Mouse (Mus musculus): ENCODE results near the gene Ccr10. TPM values are rescaled to one million over a fixed set of nuclear protein-coding genes. Genes with fewer than 3 reads are reported as not detected.

The Ccr10 gene
- polyA plus RNA-seq (2017; shearing (Covaris generic)), result 1 to 10 TPM in 1 of 2 experiments, under 1 TPM in 1; 0.70 to 5.0 TPM

DNA sequence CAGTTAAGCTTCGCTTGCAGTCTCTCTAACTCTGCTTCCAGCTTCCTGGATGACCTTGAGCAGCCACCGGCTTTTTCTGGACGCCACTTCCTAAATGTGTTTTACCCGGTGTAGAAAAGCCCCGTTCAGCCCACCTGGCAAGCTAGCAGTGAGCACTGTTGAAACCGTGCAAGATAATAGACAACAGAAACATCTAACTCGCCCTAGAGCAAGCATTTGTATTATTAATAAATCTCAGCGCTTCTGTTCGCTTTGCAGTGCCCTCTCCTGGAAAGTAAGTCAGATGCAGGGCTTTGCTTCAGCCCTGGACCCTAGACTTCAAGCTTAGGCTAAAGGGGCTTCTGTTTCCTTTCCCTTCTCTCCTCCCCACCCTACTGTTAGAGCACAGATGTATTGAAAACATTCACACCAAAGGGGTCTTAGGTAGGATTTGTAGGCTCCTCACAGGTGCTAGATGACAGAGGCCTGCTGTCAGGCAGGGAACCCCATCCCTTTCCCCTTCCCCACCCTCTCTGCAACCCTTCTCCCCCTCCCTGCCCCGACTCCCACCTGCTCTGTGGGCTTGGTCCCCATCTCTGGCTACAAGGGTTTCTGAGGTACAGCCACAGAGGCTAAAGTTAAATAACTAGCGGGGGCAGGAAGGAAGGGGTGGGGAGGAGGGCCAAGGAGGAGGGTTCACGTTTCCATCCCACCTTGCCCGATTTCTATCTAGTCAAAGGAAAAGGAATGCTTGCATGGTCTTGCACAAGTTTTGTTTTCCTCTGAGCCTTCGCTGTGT, at the start of gene Ccr10:
Gene Ccr10, minus strand, starts transcription at position 593 of the 778 bp plus-strand sequence.

DNA sequence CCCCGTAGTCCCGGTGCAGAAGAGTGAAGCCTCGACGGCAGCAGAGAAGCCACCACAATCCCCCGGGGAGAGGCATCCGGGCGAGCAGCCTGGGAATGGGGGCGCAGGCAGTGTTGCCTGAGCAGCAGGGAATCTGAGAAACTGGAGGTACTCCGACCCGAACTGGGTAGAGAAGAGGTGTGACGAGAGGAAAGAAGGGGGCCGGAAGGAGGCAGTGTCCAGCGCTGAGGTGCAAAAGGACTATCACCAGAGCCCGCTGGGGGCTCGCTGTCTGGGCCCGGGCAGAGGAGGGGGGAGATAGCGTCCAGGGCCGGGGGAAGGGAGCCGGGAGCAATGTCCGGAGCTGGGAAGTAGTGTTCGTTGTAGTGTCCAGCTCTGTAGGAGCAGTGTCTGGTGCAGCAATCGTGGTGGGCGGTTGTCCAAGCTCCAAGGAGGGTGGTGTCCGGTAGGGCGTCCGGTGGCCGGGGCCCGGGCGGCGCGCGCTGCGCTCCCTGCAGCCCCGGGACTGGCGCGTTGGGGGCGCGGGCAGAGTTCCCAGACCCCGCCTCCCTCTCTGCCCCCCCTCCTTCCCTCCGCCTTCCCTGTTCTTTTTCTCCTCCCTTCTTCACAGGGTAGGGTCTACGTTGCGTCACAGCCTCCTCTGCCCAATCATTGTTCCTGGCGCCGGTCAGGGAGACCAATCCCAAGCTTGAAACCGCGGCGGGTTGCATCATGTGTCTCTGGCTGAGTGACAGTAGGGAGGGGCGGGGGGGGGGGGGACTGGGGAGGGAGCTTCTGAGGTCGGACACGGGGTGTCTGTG, 4.2 kb downstream of the Ccr10 start, which contains the start of gene Plekhh3:
Gene Plekhh3, minus strand, starts transcription at position 541 of the 800 bp plus-strand sequence.

DNA sequence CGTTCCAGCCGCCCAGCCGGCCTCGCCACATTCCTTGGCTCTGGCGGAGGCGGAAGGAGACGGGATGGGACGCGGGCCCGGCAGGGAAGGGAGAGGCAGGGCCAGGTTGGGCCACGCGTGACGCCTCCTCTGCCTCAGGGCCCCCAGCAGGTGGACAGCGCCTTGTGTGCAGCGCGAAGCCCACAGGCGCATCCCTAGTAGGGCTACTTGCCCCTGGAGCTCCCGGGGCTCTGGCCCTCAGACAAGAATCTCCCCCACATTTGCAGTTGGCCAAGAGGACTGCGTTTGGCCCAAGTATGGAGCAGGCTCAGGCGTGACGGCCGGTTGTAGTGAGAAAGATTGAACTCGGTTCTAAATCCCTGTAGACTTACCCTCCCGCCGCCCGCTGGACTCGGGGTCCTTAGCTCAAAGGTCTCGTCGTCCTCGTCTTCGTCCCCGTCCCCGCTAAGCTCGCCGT, 4.9 kb downstream of the Ccr10 start, which contains the start of gene Cntnap1:
Gene Cntnap1, plus strand, starts transcription at position 170 of the 457 bp plus-strand sequence.

DNA sequence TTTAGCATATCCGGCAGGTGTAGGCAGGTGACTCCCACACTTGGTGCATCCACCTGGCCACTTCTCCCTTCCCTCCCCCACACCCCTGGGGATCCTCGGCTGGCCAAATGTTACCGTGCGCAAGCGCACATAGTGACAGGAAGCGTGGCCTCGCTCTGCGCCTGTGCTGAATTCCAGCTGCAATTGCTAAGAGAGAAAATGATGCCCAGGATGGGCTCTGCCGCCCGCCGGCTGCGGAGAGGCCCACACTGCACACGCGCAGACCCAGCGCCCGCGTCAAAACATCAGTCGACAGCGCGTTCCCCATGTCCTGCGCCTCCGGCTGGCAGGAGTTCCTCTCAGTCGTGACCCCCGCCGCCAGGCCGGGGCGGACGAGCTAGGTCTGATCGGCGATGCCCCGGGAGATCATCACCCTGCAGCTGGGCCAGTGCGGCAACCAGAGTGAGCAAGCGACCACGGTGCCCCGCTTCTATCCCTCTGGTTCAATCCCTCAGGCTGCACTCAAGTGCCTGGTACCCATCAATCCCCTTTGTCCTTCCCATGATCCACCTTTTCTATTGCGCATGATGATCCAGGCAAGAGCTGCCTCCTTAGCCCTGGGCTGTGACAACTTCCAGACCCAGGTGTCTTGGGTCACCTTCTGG, 19.4 kb downstream of the Ccr10 start, which contains the start of gene Tubg2:
Gene Tubg2, plus strand, starts transcription at position 180 of the 644 bp plus-strand sequence.

Other genes with a start within 250 kb of the Ccr10 start
- 100 to 1,000 TPM; 233 to 234 TPM for gene Stat3, start 235.9 kb downstream of the Ccr10 start, polyA plus RNA-seq (2017; shearing (Covaris generic))
- gene Cavin1, start 204.6 kb downstream of the Ccr10 start, polyA plus RNA-seq (2017; shearing (Covaris generic)), result under 1 TPM; 0.32 to 0.83 TPM
- gene Atp6v0a1, start 166.0 kb downstream of the Ccr10 start, polyA plus RNA-seq (2017; shearing (Covaris generic)), result 1 to 10 TPM; 8.9 to 9.8 TPM
- 10 to 100 TPM; 27.4 to 32.0 TPM for gene Naglu, start 105.4 kb downstream of the Ccr10 start, polyA plus RNA-seq (2017; shearing (Covaris generic))
- 1 to 10 TPM in 1 of 2 experiments, under 1 TPM in 1; 0.39 to 2.9 TPM for gene Hsd17b1, start 97.0 kb downstream of the Ccr10 start, polyA plus RNA-seq (2017; shearing (Covaris generic))
- gene Coasy, start 92.9 kb downstream of the Ccr10 start, polyA plus RNA-seq (2017; shearing (Covaris generic)), result 10 to 100 TPM; 26.6 to 33.3 TPM
- gene Mlx, start 88.2 kb downstream of the Ccr10 start, polyA plus RNA-seq (2017; shearing (Covaris generic)), result 100 to 1,000 TPM in 1 of 2 experiments, 10 to 100 TPM in 1; 81.3 to 127 TPM
- gene Psmc3ip, start 80.0 kb downstream of the Ccr10 start, polyA plus RNA-seq (2017; shearing (Covaris generic)), result 1 to 10 TPM; 6.8 to 8.2 TPM
- 10 to 100 TPM; 68.5 to 73.8 TPM for gene Retreg3, start 55.5 kb downstream of the Ccr10 start, polyA plus RNA-seq (2017; shearing (Covaris generic))
- gene Tubg1, start 55.5 kb downstream of the Ccr10 start, polyA plus RNA-seq (2017; shearing (Covaris generic)), result 10 to 100 TPM; 36.2 to 39.8 TPM
- gene Tubg2, start 19.5 kb downstream of the Ccr10 start, polyA plus RNA-seq (2017; shearing (Covaris generic)), result 1 to 10 TPM; 4.0 to 6.8 TPM
- gene Cntnap1, start 4.9 kb downstream of the Ccr10 start, polyA plus RNA-seq (2017; shearing (Covaris generic)), result under 1 TPM; 0.25 to 0.27 TPM
- 1 to 10 TPM in 1 of 2 experiments, under 1 TPM in 1; 0.14 to 1.2 TPM for gene Plekhh3, start 4.1 kb downstream of the Ccr10 start, polyA plus RNA-seq (2017; shearing (Covaris generic))
- gene Ezh1, start 51.0 kb upstream of the Ccr10 start, polyA plus RNA-seq (2017; shearing (Covaris generic)), result 10 to 100 TPM; 66.9 to 83.4 TPM
- gene Ramp2, start 70.6 kb upstream of the Ccr10 start, polyA plus RNA-seq (2017; shearing (Covaris generic)), result 1 to 10 TPM in 1 of 2 experiments, not detected in 1; 1.3 TPM
- 100 to 1,000 TPM; 145 to 147 TPM for gene Vps25, start 78.3 kb upstream of the Ccr10 start, polyA plus RNA-seq (2017; shearing (Covaris generic))
- gene Wnk4, start 85.1 kb upstream of the Ccr10 start, polyA plus RNA-seq (2017; shearing (Covaris generic)), result 1 to 10 TPM; 2.7 to 2.9 TPM
- gene Cntd1, start 103.6 kb upstream of the Ccr10 start, polyA plus RNA-seq (2017; shearing (Covaris generic)), result 1 to 10 TPM in 1 of 2 experiments, under 1 TPM in 1; 0.90 to 1.2 TPM
- 100 to 1,000 TPM; 101 to 110 TPM for gene Coa3, start 103.7 kb upstream of the Ccr10 start, polyA plus RNA-seq (2017; shearing (Covaris generic))
- 100 to 1,000 TPM; 184 to 206 TPM for gene Becn1, start 126.8 kb upstream of the Ccr10 start, polyA plus RNA-seq (2017; shearing (Covaris generic))
- gene Psme3, start 140.8 kb upstream of the Ccr10 start, polyA plus RNA-seq (2017; shearing (Covaris generic)), result 100 to 1,000 TPM; 161 to 164 TPM
- 1 to 10 TPM; 3.5 to 4.0 TPM for gene Aoc2, start 149.6 kb upstream of the Ccr10 start, polyA plus RNA-seq (2017; shearing (Covaris generic))
- under 1 TPM; 0.09 to 0.12 TPM for gene Aoc3, start 155.2 kb upstream of the Ccr10 start, polyA plus RNA-seq (2017; shearing (Covaris generic))
- not detected for gene G6pc, start 192.1 kb upstream of the Ccr10 start, polyA plus RNA-seq (2017; shearing (Covaris generic))
- gene Aarsd1, start 242.2 kb upstream of the Ccr10 start, polyA plus RNA-seq (2017; shearing (Covaris generic)), result 10 to 100 TPM; 30.6 to 35.3 TPM
- gene Gm27029, start 249.4 kb upstream of the Ccr10 start, polyA plus RNA-seq (2017; shearing (Covaris generic)), result 1 to 10 TPM; 1.5 to 3.9 TPM
- 10 to 100 TPM; 28.1 to 38.0 TPM for gene Rundc1, start 249.6 kb upstream of the Ccr10 start, polyA plus RNA-seq (2017; shearing (Covaris generic))
- gene Ptges3l, start 249.9 kb upstream of the Ccr10 start, polyA plus RNA-seq (2017; shearing (Covaris generic)), result 1 to 10 TPM; 4.3 to 5.1 TPM